Mouse (Mus musculus) midbrain, embryonic 14.5 days (tissue): ENCODE results near the gene D6Wsu163e. TPM values are rescaled to one million over a fixed set of nuclear protein-coding genes. Genes with fewer than 3 reads are reported as not detected.

Experiments used
- ATAC-seq: fragments of 200-750 bp; cut with Nextera tagmentation; 2 replicates; pipeline ENCODE4 v1.8.0; 2017; ENCODE audit warnings: moderate number of reproducible peaks, moderate library complexity; ENCODE audit not compliant: low FRiP score, low TSS enrichment
- DNase-seq: peaks from one replicate; pipeline ENCODE4 v3.0.0-alpha.2; 2015
- H3K27ac ChIP-seq: fragments of 300-500 bp; sonication (generic); replicated peaks from 2 replicates; pipeline ENCODE4 v1.5.1; 2014; ENCODE audit warnings: mild to moderate bottlenecking, low read depth, low read length, moderate library complexity
- H3K27me3 ChIP-seq: fragments of 300-500 bp; sonication (generic); 2 replicates; pipeline ENCODE4 v1.6.1; 2014; ENCODE audit warnings: low read length, control low read depth, mixed read lengths; ENCODE audit not compliant: control insufficient read depth, insufficient read depth
- H3K36me3 ChIP-seq: fragments of 300-500 bp; sonication (generic); 2 replicates; pipeline ENCODE4 v1.6.1; 2014; ENCODE audit warnings: low read length, control low read depth; ENCODE audit not compliant: control insufficient read depth, insufficient read depth
- H3K4me1 ChIP-seq: fragments of 300-500 bp; sonication (generic); 2 replicates; pipeline ENCODE4 v1.6.1; 2014; ENCODE audit warnings: mild to moderate bottlenecking, antibody characterized with exemption, low read length, control low read depth; ENCODE audit not compliant: control insufficient read depth, insufficient read depth
- H3K4me2 ChIP-seq: fragments of 300-500 bp; sonication (generic); 2 replicates; pipeline ENCODE4 v1.6.1; 2014; ENCODE audit warnings: mild to moderate bottlenecking, low read length, moderate library complexity
- H3K4me3 ChIP-seq: fragments of 300-500 bp; sonication (generic); replicated peaks from 2 replicates; pipeline ENCODE4 v1.5.1; 2014; ENCODE audit warnings: low read depth, low read length
- H3K9ac ChIP-seq: fragments of 300-500 bp; sonication (generic); replicated peaks from 2 replicates; pipeline ENCODE4 v1.6.1; 2014; ENCODE audit warnings: mild to moderate bottlenecking, low read length, moderate library complexity
- H3K9me3 ChIP-seq: fragments of 300-500 bp; sonication (generic); 2 replicates; pipeline ENCODE4 v1.6.1; 2016; ENCODE audit warnings: low read length, control low read depth, mixed read lengths; ENCODE audit not compliant: control insufficient read depth
- WGBS: fragments of 180-500 bp; shearing (Covaris S2); extraction: QIAGEN DNeasy Blood & Tissue Kit; methylation state at CpG from one replicate; pipeline ENCODE4 v1.1.7; 2014; 5-methylcytosine and 5-hydroxymethylcytosine counted together
- polyA plus RNA-seq: library from polyadenylated mRNA; unstranded; fragments of >200 nt; fragmentation: Nextera tagmentation; extraction: Ambion mirVana; gene quantifications from 2 replicates; pipeline ENCODE4 v1.2.1, GENCODE M21; 2014

The D6Wsu163e gene
- polyA plus RNA-seq, 1 experiment from 2014 or later = 34.8 TPM

GRCm38 (mm10) chr6:126938853-126939486 is 792 bp upstream of the D6Wsu163e start:
- Histone ChIP-seq H3K4me2 (peak overlapping the region; percentile 95), H3K4me1 (peaks cover 15% of the 10 kb centered on the region), H3K4me3 (peak overlapping the region; percentile 67), H3K9ac (peak overlapping the region; percentile 49; the same call in 1 of the 2 replicates), H3K9me3 (no peaks in the 10 kb centered on the region), H3K27ac (no peak overlapping the region), H3K36me3 (peaks cover 17% of the 10 kb centered on the region), H3K27me3 (no peaks in the 10 kb centered on the region)
- DNase-seq (no peak), ATAC-seq (no peak; the same call in 1 of the 2 replicates)
- under 1% methylated on average over 31 of the region's 31 CpGs for WGBS

GRCm38 (mm10) chr6:126940451-126940850 is 689 bp downstream of the D6Wsu163e start:
- Histone ChIP-seq H3K4me1 (peaks cover 15% of the 10 kb centered on the region), H3K9ac (peak overlapping the region; percentile 60; the same call in 1 of the 2 replicates), H3K27me3 (no peaks in the 10 kb centered on the region), H3K36me3 (peaks cover 32% of the 10 kb centered on the region), H3K4me3 (peak overlapping the region; percentile 67), H3K27ac (no peak overlapping the region), H3K4me2 (peak overlapping the region; percentile 95), H3K9me3 (no peaks in the 10 kb centered on the region)
- 1% methylated on average over 5 of the region's 5 CpGs for WGBS
- ATAC-seq = no peak
- peak; percentile 40 for DNase-seq

GRCm38 (mm10) chr6:126948336-126948735 is 8.6 kb downstream of the D6Wsu163e start:
- ATAC-seq = no peak
- peaks cover 69% of the 10 kb centered on the region for H3K36me3 ChIP-seq
- H3K27ac ChIP-seq = no peak overlapping the region
- H3K4me1 ChIP-seq = no peaks in the 10 kb centered on the region
- 91% methylated on average over 4 of the region's 4 CpGs for WGBS
- H3K9ac ChIP-seq = no peak overlapping the region
- peak; percentile 70 for DNase-seq
- H3K4me2 ChIP-seq = no peak overlapping the region
- H3K27me3 ChIP-seq = no peaks in the 10 kb centered on the region
- no peak overlapping the region for H3K4me3 ChIP-seq
- H3K9me3 ChIP-seq = no peaks in the 10 kb centered on the region

GRCm38 (mm10) chr6:126955734-126956133 is 16.0 kb downstream of the D6Wsu163e start:
- ATAC-seq (no peak), DNase-seq (peak; percentile 93)
- peaks cover 57% of the 10 kb centered on the region for H3K36me3 ChIP-seq
- H3K27ac ChIP-seq = no peak overlapping the region
- no peaks in the 10 kb centered on the region for H3K9me3 ChIP-seq
- no peaks in the 10 kb centered on the region for H3K27me3 ChIP-seq
- H3K4me3 ChIP-seq = no peak overlapping the region
- H3K4me2 ChIP-seq = no peak overlapping the region
- H3K4me1 ChIP-seq = no peaks in the 10 kb centered on the region
- no peak overlapping the region for H3K9ac ChIP-seq
- WGBS = 8% methylated on average over 10 of the region's 10 CpGs

GRCm38 (mm10) chr6:126961371-126962018 is 21.7 kb downstream of the D6Wsu163e start:
- Histone ChIP-seq H3K27ac (no peak overlapping the region), H3K9ac (no peak overlapping the region), H3K27me3 (no peaks in the 10 kb centered on the region), H3K36me3 (peaks cover 48% of the 10 kb centered on the region), H3K4me1 (no peaks in the 10 kb centered on the region), H3K9me3 (no peaks in the 10 kb centered on the region), H3K4me3 (no peak overlapping the region), H3K4me2 (no peak overlapping the region)
- DNase-seq (no peak), ATAC-seq (no peak)
- WGBS = 90% methylated on average over 8 of the region's 8 CpGs

GRCm38 (mm10) chr6:126962709-126963108 is 22.9 kb downstream of the D6Wsu163e start:
- H3K27me3 ChIP-seq = no peaks in the 10 kb centered on the region
- no peak overlapping the region for H3K4me3 ChIP-seq
- H3K36me3 ChIP-seq = peaks cover 42% of the 10 kb centered on the region
- no peak for DNase-seq
- WGBS = 95% methylated on average over 5 of the region's 5 CpGs
- no peaks in the 10 kb centered on the region for H3K9me3 ChIP-seq
- no peak for ATAC-seq
- H3K4me1 ChIP-seq = no peaks in the 10 kb centered on the region
- H3K9ac ChIP-seq = no peak overlapping the region
- H3K27ac ChIP-seq = no peak overlapping the region
- H3K4me2 ChIP-seq = no peak overlapping the region

GRCm38 (mm10) chr6:126963426-126963825 is 23.7 kb downstream of the D6Wsu163e start:
- DNase-seq = no peak
- Histone ChIP-seq H3K9ac (no peak overlapping the region), H3K4me3 (no peak overlapping the region), H3K4me2 (no peak overlapping the region), H3K27ac (no peak overlapping the region), H3K36me3 (peaks cover 44% of the 10 kb centered on the region), H3K9me3 (no peaks in the 10 kb centered on the region), H3K27me3 (no peaks in the 10 kb centered on the region), H3K4me1 (no peaks in the 10 kb centered on the region)
- no peak for ATAC-seq
- 92% methylated on average over 9 of the region's 9 CpGs for WGBS

GRCm38 (mm10) chr6:126966241-126967026 is 26.7 kb downstream of the D6Wsu163e start:
- H3K27me3 ChIP-seq = no peaks in the 10 kb centered on the region
- peaks cover 45% of the 10 kb centered on the region for H3K36me3 ChIP-seq
- H3K9me3 ChIP-seq = no peaks in the 10 kb centered on the region
- H3K9ac ChIP-seq = no peak overlapping the region
- H3K27ac ChIP-seq = no peak overlapping the region
- no peak overlapping the region for H3K4me3 ChIP-seq
- H3K4me1 ChIP-seq = no peaks in the 10 kb centered on the region
- WGBS = 91% methylated on average over 14 of the region's 14 CpGs
- no peak for DNase-seq
- H3K4me2 ChIP-seq = no peak overlapping the region
- ATAC-seq = no peak
